Mouse (Mus musculus): ENCODE results near the gene Dnah8. TPM values are rescaled to one million over a fixed set of nuclear protein-coding genes. Genes with fewer than 3 reads are reported as not detected.

The Dnah8 gene
- polyA plus RNA-seq, 1 experiment, result 10.7 TPM

DNA sequence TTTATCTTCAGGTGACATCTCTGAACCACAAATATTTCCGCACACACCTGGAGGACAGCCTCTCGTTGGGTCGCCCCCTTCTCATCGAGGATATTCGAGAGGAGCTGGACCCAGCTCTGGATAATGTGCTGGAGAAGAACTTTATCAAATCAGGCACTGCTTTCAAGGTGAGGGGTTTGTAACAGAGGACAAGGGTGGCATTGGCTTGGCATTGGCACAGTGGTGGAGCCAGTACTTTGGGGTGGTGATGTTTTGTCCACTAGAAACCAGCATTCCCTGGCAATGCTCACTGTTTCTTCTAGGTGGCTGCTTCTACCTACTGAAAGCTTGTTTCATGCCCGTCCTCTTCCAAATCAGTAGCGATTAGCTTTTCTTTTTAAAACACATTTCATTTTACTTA is 166.7 kb downstream of the Dnah8 start:
- Histone ChIP-seq H3K4me3 (ENCODE audit: low read depth, low read length) (no peak overlapping the region), H3K36me3 (ENCODE audit: control insufficient read depth, insufficient read depth, low read length) (0 out of 2 replicates have a peak, but pooled peaks cover 3% of the 10 kb centered on the region), H3K27ac (ENCODE audit: insufficient read depth, low read depth, low read length) (no peak overlapping the region), H3K27me3 (ENCODE audit: control insufficient read depth, insufficient read depth, low read length) (no peaks in the 10 kb centered on the region), H3K4me1 (ENCODE audit: control insufficient read depth, insufficient read depth, insufficient read length, low read length) (no peaks in the 10 kb centered on the region)
- no peak for TF ChIP-seq POLR2A (IDR thresholded peaks at IDR 0.05; ENCODE audit: low read depth, low read length)
- 91% methylated on average over 7 of the region's 7 CpGs for WGBS

- no peak for TF ChIP-seq CTCF (IDR thresholded peaks at IDR 0.05; ENCODE audit: extremely low read depth, insufficient read length, insufficient replicate concordance, low read depth, low read length)
- TF ChIP-seq POLR2A (IDR thresholded peaks at IDR 0.05; ENCODE audit: low read depth, low read length), result no peak
- Histone ChIP-seq H3K27ac (ENCODE audit: insufficient read depth, low read depth, low read length) (no peak overlapping the region), H3K4me1 (ENCODE audit: control insufficient read depth, insufficient read depth, insufficient read length, low read length) (no peaks in the 10 kb centered on the region), H3K27me3 (ENCODE audit: control insufficient read depth, insufficient read depth, low read length) (no peaks in the 10 kb centered on the region), H3K4me3 (ENCODE audit: low read depth, low read length) (no peak overlapping the region), H3K36me3 (ENCODE audit: control insufficient read depth, insufficient read depth, low read length) (0 out of 2 replicates have a peak, but pooled peaks cover 2% of the 10 kb centered on the region)
- 91% methylated on average over 6 of the region's 6 CpGs for WGBS
These were observed 168.2 kb downstream of the Dnah8 start for GRCm38 (mm10) chr17:30792396-30792795.

GRCm38 (mm10) chr17:30796616-30797015 is 172.5 kb downstream of the Dnah8 start:
- Histone ChIP-seq H3K27ac (ENCODE audit: insufficient read depth, low read depth, low read length) (no peak overlapping the region), H3K36me3 (ENCODE audit: control insufficient read depth, insufficient read depth, low read length) (peaks cover 1% of the 10 kb centered on the region; the same call in 1 of the 2 replicates), H3K27me3 (ENCODE audit: control insufficient read depth, insufficient read depth, low read length) (no peaks in the 10 kb centered on the region; the same call in 1 of the 2 replicates), H3K4me1 (ENCODE audit: control insufficient read depth, insufficient read depth, insufficient read length, low read length) (no peaks in the 10 kb centered on the region), H3K4me3 (ENCODE audit: low read depth, low read length) (no peak overlapping the region)
- TF ChIP-seq POLR2A (IDR thresholded peaks at IDR 0.05; ENCODE audit: low read depth, low read length) (no peak), CTCF (IDR thresholded peaks at IDR 0.05; ENCODE audit: extremely low read depth, insufficient read length, insufficient replicate concordance, low read depth, low read length) (no peak)
- 90% methylated on average over 4 of the region's 4 CpGs for WGBS

- Histone ChIP-seq H3K36me3 (ENCODE audit: control insufficient read depth, insufficient read depth, low read length) (peaks cover 1% of the 10 kb centered on the region; the same call in 1 of the 2 replicates), H3K27ac (ENCODE audit: insufficient read depth, low read depth, low read length) (no peak overlapping the region), H3K4me3 (ENCODE audit: low read depth, low read length) (no peak overlapping the region), H3K4me1 (ENCODE audit: control insufficient read depth, insufficient read depth, insufficient read length, low read length) (no peaks in the 10 kb centered on the region), H3K27me3 (ENCODE audit: control insufficient read depth, insufficient read depth, low read length) (no peaks in the 10 kb centered on the region; the same call in 1 of the 2 replicates)
- TF ChIP-seq POLR2A (IDR thresholded peaks at IDR 0.05; ENCODE audit: low read depth, low read length) (no peak), CTCF (IDR thresholded peaks at IDR 0.05; ENCODE audit: extremely low read depth, insufficient read length, insufficient replicate concordance, low read depth, low read length) (no peak)
- WGBS, result 84% methylated on average over 19 of the region's 19 CpGs
These were observed 176.3 kb downstream of the Dnah8 start for GRCm38 (mm10) chr17:30800261-30800985.

- TF ChIP-seq CTCF (IDR thresholded peaks at IDR 0.05; ENCODE audit: extremely low read depth, insufficient read length, insufficient replicate concordance, low read depth, low read length) (no peak), POLR2A (IDR thresholded peaks at IDR 0.05; ENCODE audit: low read depth, low read length) (no peak)
- 93% methylated on average over 9 of the region's 9 CpGs for WGBS
- H3K36me3 ChIP-seq (ENCODE audit: control insufficient read depth, insufficient read depth, low read length), result peaks cover 1% of the 10 kb centered on the region; the same call in 1 of the 2 replicates
- H3K27ac ChIP-seq (ENCODE audit: insufficient read depth, low read depth, low read length), result no peak overlapping the region
- H3K27me3 ChIP-seq (ENCODE audit: control insufficient read depth, insufficient read depth, low read length), result no peaks in the 10 kb centered on the region; the same call in 1 of the 2 replicates
- H3K4me3 ChIP-seq (ENCODE audit: low read depth, low read length), result no peak overlapping the region
- no peaks in the 10 kb centered on the region for H3K4me1 ChIP-seq (ENCODE audit: control insufficient read depth, insufficient read depth, insufficient read length, low read length)
These were observed 179.5 kb downstream of the Dnah8 start for GRCm38 (mm10) chr17:30803668-30804067.

DNA sequence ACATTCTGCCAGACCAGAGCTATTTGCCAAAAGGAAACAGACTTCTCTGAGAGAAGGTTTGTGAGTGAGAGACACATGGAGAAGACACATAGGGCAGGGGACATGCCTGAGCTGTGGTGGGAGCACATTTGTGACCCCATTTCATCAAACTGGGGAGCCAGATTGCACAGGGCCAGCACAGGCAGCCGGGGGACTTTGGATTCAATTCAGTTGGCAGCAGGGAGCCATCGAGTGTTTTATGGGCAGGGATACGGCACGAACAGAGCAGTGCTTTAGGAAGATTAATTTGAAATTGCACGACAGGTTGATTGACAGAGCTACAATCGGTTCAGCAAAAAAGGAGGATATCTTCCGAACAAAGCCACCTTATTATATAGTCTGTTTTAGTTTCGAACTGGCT is 180.8 kb downstream of the Dnah8 start:
- Histone ChIP-seq H3K36me3 (ENCODE audit: control insufficient read depth, insufficient read depth, low read length) (no peaks in the 10 kb centered on the region; the same call in 1 of the 2 replicates), H3K4me3 (ENCODE audit: low read depth, low read length) (no peak overlapping the region), H3K4me1 (ENCODE audit: control insufficient read depth, insufficient read depth, insufficient read length, low read length) (no peaks in the 10 kb centered on the region), H3K27me3 (ENCODE audit: control insufficient read depth, insufficient read depth, low read length) (no peaks in the 10 kb centered on the region; the same call in 1 of the 2 replicates), H3K27ac (ENCODE audit: insufficient read depth, low read depth, low read length) (no peak overlapping the region)
- no peak for TF ChIP-seq CTCF (IDR thresholded peaks at IDR 0.05; ENCODE audit: extremely low read depth, insufficient read length, insufficient replicate concordance, low read depth, low read length)
- no peak for TF ChIP-seq POLR2A (IDR thresholded peaks at IDR 0.05; ENCODE audit: low read depth, low read length)
- WGBS, result 56% methylated on average over 8 of the region's 8 CpGs

DNA sequence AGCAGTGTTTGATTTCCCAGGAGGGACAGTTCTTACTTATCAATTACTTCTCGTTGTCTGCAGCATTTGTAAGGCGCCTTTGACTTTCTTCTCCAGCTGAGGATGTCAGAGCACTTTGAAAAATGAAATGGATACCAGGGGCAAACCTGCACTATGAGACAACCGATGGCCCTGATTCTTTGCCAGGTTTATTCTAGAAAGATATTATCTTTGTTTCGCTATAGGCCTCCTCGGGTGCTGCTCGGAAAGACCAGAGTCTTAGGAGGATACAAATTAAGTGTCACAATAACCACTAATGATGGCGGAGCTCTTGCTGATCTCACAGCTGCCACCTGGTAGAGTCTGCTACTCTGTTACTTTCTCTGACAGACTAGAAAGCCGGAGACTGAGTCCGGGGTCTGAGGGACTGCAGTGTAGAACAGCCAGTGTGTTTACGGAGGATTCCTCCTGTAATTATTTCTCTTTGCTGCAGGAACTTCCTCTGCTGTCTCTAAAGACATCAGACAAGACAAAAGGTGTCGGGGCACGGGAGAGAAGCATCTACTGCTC is 181.4 kb downstream of the Dnah8 start:
- no peaks in the 10 kb centered on the region; the same call in 1 of the 2 replicates for H3K36me3 ChIP-seq (ENCODE audit: control insufficient read depth, insufficient read depth, low read length)
- no peaks in the 10 kb centered on the region for H3K27me3 ChIP-seq (ENCODE audit: control insufficient read depth, insufficient read depth, low read length)
- H3K4me3 ChIP-seq (ENCODE audit: low read depth, low read length), result no peak overlapping the region
- no peaks in the 10 kb centered on the region for H3K4me1 ChIP-seq (ENCODE audit: control insufficient read depth, insufficient read depth, insufficient read length, low read length)
- no peak for TF ChIP-seq CTCF (IDR thresholded peaks at IDR 0.05; ENCODE audit: extremely low read depth, insufficient read length, insufficient replicate concordance, low read depth, low read length)
- no peak for TF ChIP-seq POLR2A (IDR thresholded peaks at IDR 0.05; ENCODE audit: low read depth, low read length)
- no peak overlapping the region for H3K27ac ChIP-seq (ENCODE audit: insufficient read depth, low read depth, low read length)
- whole genome bisulfite sequencing, result 65% methylated on average over 12 of the region's 12 CpGs
